Mouse (Mus musculus): ENCODE measurements around the gene Teddm1a.

DNA sequence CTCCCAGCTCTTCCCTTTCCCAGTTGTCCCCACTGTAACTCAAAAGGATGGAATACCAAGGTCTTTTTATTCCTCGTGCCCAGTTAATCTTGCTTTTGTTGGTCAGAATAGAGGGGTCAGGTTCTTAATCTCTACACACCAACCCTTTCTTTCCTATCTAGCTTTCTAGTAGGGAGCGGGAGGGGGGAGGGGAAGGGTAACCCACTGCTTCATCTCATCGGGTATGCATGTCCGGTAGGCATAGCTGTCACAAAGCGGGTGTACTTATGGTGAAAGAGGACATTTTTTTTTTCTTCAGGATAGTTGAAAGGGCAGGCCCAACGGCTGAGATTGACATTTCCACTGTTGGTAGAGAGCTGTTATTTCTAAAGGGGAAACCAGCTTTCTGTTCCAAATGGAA is 16.7 kb downstream of the Teddm1a start:
- TF ChIP-seq GATA1 (IDR thresholded peaks at IDR 0.05; ENCODE audit: borderline replicate concordance, low read length) (no peak), CTCF (IDR thresholded peaks at IDR 0.05; ENCODE audit: low read depth, low read length) (no peak), TAL1 (conservative IDR thresholded peaks at IDR 0.05; ENCODE audit: low read depth, low read length) (no peak), GATA2 (IDR thresholded peaks at IDR 0.05; ENCODE audit: borderline replicate concordance, low read depth, low read length) (no peak)

Measured in G1E (cell line).